9 mouse cellular contexts compared by ENCODE assay signal in genomic region chr3:85923954-85924945, GRCm38 (mm10). TPM values are rescaled to one million over a fixed set of nuclear protein-coding genes. Genes with fewer than 3 reads are reported as not detected.
A peak's percentile ranks its signal among the peaks of the same experiment; 100 is the strongest.
DNase-seq lines count a peak whose midpoint lies in the region; ATAC-seq and TF ChIP-seq lines count a peak whose summit lies in the region.
"Had no signal": no experiment of that assay in that cellular context is flagged by ENCODE, and none has a peak within 500 bp of the region (broad histone marks: within the 10 kb centered on the region; RNA-seq: fewer than 3 reads in every experiment).

No protein-coding gene starts in this region.

- H3K4me2 ChIP-seq in forebrain, embryonic 12.5 days, result no peak overlapping the region
- H3K4me2 ChIP-seq: liver, embryonic 15.5 days had no signal

- H3K9ac ChIP-seq in ES-Bruce4 (ENCODE audit: low read depth, poor library complexity, severe bottlenecking), result no peak overlapping the region
- no peak overlapping the region for H3K9ac ChIP-seq in forebrain, embryonic 12.5 days
- H3K9ac ChIP-seq: liver, embryonic 15.5 days had no signal

- TF ChIP-seq POLR2A in ES-Bruce4 (IDR thresholded peaks at IDR 0.05; ENCODE audit: insufficient read depth, low read length), result no peak
- no peak for TF ChIP-seq POLR2A in thymus, adult 2 months (IDR thresholded peaks at IDR 0.05; ENCODE audit: control insufficient read depth, extremely low read depth, insufficient read depth, low read length, poor library complexity)

- H3K27me3 ChIP-seq in ES-Bruce4 (ENCODE audit: control insufficient read depth, insufficient read depth, low read length, poor library complexity, severe bottlenecking), result no peaks in the 10 kb centered on the region
- no peaks in the 10 kb centered on the region for H3K27me3 ChIP-seq in forebrain, embryonic 12.5 days
- H3K27me3 ChIP-seq in thymus, adult 2 months (ENCODE audit: control insufficient read depth, insufficient read depth, low read length), result no peaks in the 10 kb centered on the region
- H3K27me3 ChIP-seq: liver, embryonic 15.5 days had no signal

- 49% methylated on average over 18 of the region's 18 CpGs for WGBS in forebrain, embryonic 12.5 days
- WGBS in thymus, adult 2 months, result 56% methylated on average over 18 of the region's 18 CpGs

- no peak for TF ChIP-seq EP300 in ES-Bruce4 (IDR thresholded peaks at IDR 0.05; ENCODE audit: insufficient read depth, low read depth, low read length)

- no peaks in the 10 kb centered on the region for H3K4me1 ChIP-seq in ES-Bruce4 (ENCODE audit: control insufficient read depth, insufficient read depth, low read length)
- H3K4me1 ChIP-seq in forebrain, embryonic 12.5 days, result no peaks in the 10 kb centered on the region; the same call in 1 of the 2 replicates
- no peaks in the 10 kb centered on the region for H3K4me1 ChIP-seq in thymus, adult 2 months (replicated peaks; ENCODE audit: control insufficient read depth, insufficient read depth, low read length)
- H3K4me1 ChIP-seq: liver, embryonic 15.5 days had no signal

- intact Hi-C loops in heart, postnatal 10 days (cut with DNase I), result loop anchor here (1.0 to 5.0 kb wide), 4 partner anchors 203 to 1012 kb away; partner anchors contain the start of gene Gatb

- H3K27ac ChIP-seq in ES-Bruce4 (ENCODE audit: insufficient read depth, low read length), result no peak overlapping the region
- H3K27ac ChIP-seq in forebrain, embryonic 12.5 days, result no peak overlapping the region
- no peak overlapping the region for H3K27ac ChIP-seq in thymus, adult 2 months (ENCODE audit: control insufficient read depth, insufficient read depth, low read length)
- H3K27ac ChIP-seq: liver, embryonic 15.5 days had no signal

- peak; percentile 87 for TF ChIP-seq CTCF in ES-Bruce4 (IDR thresholded peaks at IDR 0.05; ENCODE audit: low read depth, low read length)
- TF ChIP-seq CTCF in thymus, adult 2 months (IDR thresholded peaks at IDR 0.05; ENCODE audit: borderline replicate concordance, control insufficient read depth, extremely low read depth, insufficient read depth, low read length, poor library complexity), result peak; percentile 78; the same call in 1 of the 2 replicates

- no peaks in the 10 kb centered on the region for H3K36me3 ChIP-seq in ES-Bruce4 (ENCODE audit: control insufficient read depth, insufficient read depth, low read length, poor library complexity, severe bottlenecking)
- no peaks in the 10 kb centered on the region for H3K36me3 ChIP-seq in forebrain, embryonic 12.5 days (replicated peaks)
- H3K36me3 ChIP-seq in thymus, adult 2 months (ENCODE audit: control insufficient read depth, insufficient read depth, low read length), result no peaks in the 10 kb centered on the region
- H3K36me3 ChIP-seq: liver, embryonic 15.5 days had no signal

- DNase-seq in c-Kit-positive CD71-positive TER-119-negative erythroid progenitor cells, embryonic 14.5 days (ENCODE audit: low read depth), result peak; percentile 36
- DNase-seq in heart, postnatal 10 days, result peak; percentile 84 to 90
- DNase-seq in kidney, postnatal 36 days, result peak; percentile 79 to 95
- peak; percentile 74 to 78 for DNase-seq in lung, adult 18-20 months
- peak; percentile 38 for DNase-seq in ovary, adult 18-20 months (ENCODE audit: low spot score)
- peak; percentile 60 for DNase-seq in thymus, adult 2 months

- no peak overlapping the region for H3K4me3 ChIP-seq in ES-Bruce4 (ENCODE audit: low read depth, low read length)
- no peak overlapping the region for H3K4me3 ChIP-seq in forebrain, embryonic 12.5 days (replicated peaks)
- H3K4me3 ChIP-seq in thymus, adult 2 months (ENCODE audit: control insufficient read depth, insufficient read depth, low read length), result no peak overlapping the region
- H3K4me3 ChIP-seq: liver, embryonic 15.5 days had no signal

- peak; percentile 65; the same call in 1 of the 2 replicates for ATAC-seq in forebrain, embryonic 12.5 days (ENCODE audit: low FRiP score)

- no peaks in the 10 kb centered on the region for H3K9me3 ChIP-seq in ES-Bruce4 (replicated peaks; ENCODE audit: control insufficient read depth, insufficient read depth, low read length, poor library complexity, severe bottlenecking)
- no peaks in the 10 kb centered on the region for H3K9me3 ChIP-seq in forebrain, embryonic 12.5 days
- H3K9me3 ChIP-seq: liver, embryonic 15.5 days had no signal

RNA-seq across cellular contexts. Expression of gene Gm37240, which starts 36.9 kb away (rescaled TPM):
- polyA plus RNA-seq in ES-Bruce4 (2011; ENCODE audit: insufficient read depth, insufficient read length, low read depth, missing spikeins), result 0.91 and 2.2 TPM in 2 replicates
- polyA plus RNA-seq in forebrain, embryonic 12.5 days (2016; fragmentation: Nextera tagmentation; extraction: Ambion mirVana), result 0.57 and 1.2 TPM in 2 replicates
- total RNA-seq in heart, postnatal 10 days (2021), result 10 to 100 TPM; 21.2 to 37.3 TPM
- 3.8 and 7.0 TPM in 2 replicates for polyA plus RNA-seq in thymus, adult 2 months (2012; rRNA removed)

RNA-seq across cellular contexts. Expression of gene Glt28d2, which starts 36.9 kb away (rescaled TPM):
- 0.66 and 1.1 TPM in 2 replicates for polyA plus RNA-seq in ES-Bruce4 (2011; ENCODE audit: insufficient read depth, insufficient read length, low read depth, missing spikeins)
- polyA plus RNA-seq in forebrain, embryonic 12.5 days (2016; fragmentation: Nextera tagmentation; extraction: Ambion mirVana), result 0.13 and 0.20 TPM in 2 replicates
- 1 to 10 TPM; 4.9 to 6.8 TPM for total RNA-seq in heart, postnatal 10 days (2021)
- polyA plus RNA-seq in thymus, adult 2 months (2012; rRNA removed), result 0.37 and 0.96 TPM in 2 replicates

RNA-seq across cellular contexts. Expression of gene Sh3d19, which starts 46.7 kb away (rescaled TPM):
- polyA plus RNA-seq in ES-Bruce4 (2011; ENCODE audit: insufficient read depth, insufficient read length, low read depth, missing spikeins), result 46.6 and 53.6 TPM in 2 replicates
- 8.7 and 9.1 TPM in 2 replicates for polyA plus RNA-seq in forebrain, embryonic 12.5 days (2016; fragmentation: Nextera tagmentation; extraction: Ambion mirVana)
- total RNA-seq in heart, postnatal 10 days (2021), result 10 to 100 TPM; 23.4 to 27.8 TPM
- polyA plus RNA-seq in thymus, adult 2 months (2012; rRNA removed), result 8.7 and 10.4 TPM in 2 replicates

Comparison
In these comparisons a context has a peak if more than half of its experiments do, and no peak if none do; other contexts are left out.
1. DNase-seq: peak in every context shown above with its lines; median percentile 87 in heart, postnatal 10 days; 87 in kidney, postnatal 36 days; 76 in lung, adult 18-20 months; 60 in thymus, adult 2 months; 38 in ovary, adult 18-20 months; 36 in c-Kit-positive CD71-positive TER-119-negative erythroid progenitor cells, embryonic 14.5 days.